Mouse (Mus musculus) heart, postnatal 0 days (tissue): ENCODE data around the gene Slc35f3.
A peak's percentile ranks its signal among the peaks of the same experiment; 100 is the strongest.

Experiments
- CTCF ChIP-seq: IDR thresholded peaks from 2 replicates; pipeline ENCODE4 v1.5.1; 2016; ENCODE audit warnings: antibody characterized with exemption, control low read depth, low read depth
- EP300 ChIP-seq: IDR thresholded peaks from 2 replicates; pipeline ENCODE4 v1.6.1; 2016; ENCODE audit warnings: antibody characterized with exemption, low read depth

DNA sequence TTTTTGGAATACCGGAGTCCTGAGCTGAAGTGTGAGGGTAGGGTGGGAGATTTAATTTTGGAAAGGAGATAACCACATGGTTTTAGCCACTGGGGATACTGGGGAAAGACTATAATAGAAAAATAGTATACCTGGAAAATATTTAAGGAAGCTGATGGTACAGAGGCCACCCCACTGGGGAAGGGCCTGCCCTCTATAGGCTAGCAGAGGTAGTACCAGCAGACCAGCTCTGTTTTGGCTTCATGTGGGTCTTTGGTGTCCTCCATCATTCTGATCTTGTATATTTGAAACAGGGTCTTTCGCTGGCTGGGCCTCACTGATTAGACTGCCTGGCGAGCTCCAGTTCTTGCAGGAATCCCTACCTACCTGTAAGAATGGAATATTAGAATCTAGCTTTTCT is 100.0 kb downstream of the Slc35f3 start:
- TF ChIP-seq CTCF (peak; percentile 37), EP300 (no peak)
